Mouse (Mus musculus): Measurements from ENCODE around the gene Frk.
"Not testable (repeated sequence)": the region's sequence is repeated elsewhere in the genome, so short reads cannot be mapped to it uniquely, and the experiment has no call there.

Frk gene

GRCm38 (mm10) chr10:34483297-34484013, at the start of gene Frk:
Gene Frk (plus strand): TSS chr10:34483399.
- DNase-seq (ENCODE audit: low spot score): no peak

- DNase-seq (ENCODE audit: low spot score): not testable (repeated sequence)
These were observed 49.0 kb upstream of the Frk start for GRCm38 (mm10) chr10:34434191-34434590.

- DNase-seq (ENCODE audit: low spot score): no peak
These were observed 33.7 kb upstream of the Frk start for GRCm38 (mm10) chr10:34449469-34449868.

- DNase-seq (ENCODE audit: low spot score): no peak
These were observed 21.7 kb upstream of the Frk start for GRCm38 (mm10) chr10:34461451-34461850.

- no peak for DNase-seq (ENCODE audit: low spot score)
These were observed 18.9 kb upstream of the Frk start for GRCm38 (mm10) chr10:34464321-34464720.

- DNase-seq (ENCODE audit: low spot score): no peak
These were observed 14.2 kb upstream of the Frk start for GRCm38 (mm10) chr10:34469037-34469436.

GRCm38 (mm10) chr10:34479942-34480455, 3.2 kb upstream of the Frk start:
- DNase-seq (ENCODE audit: low spot score): no peak

- DNase-seq (ENCODE audit: low spot score): no peak
These were observed 814 bp downstream of the Frk start for GRCm38 (mm10) chr10:34484014-34484411.

- no peak for DNase-seq (ENCODE audit: low spot score)
These were observed 1.9 kb downstream of the Frk start for GRCm38 (mm10) chr10:34485079-34485478.

GRCm38 (mm10) chr10:34507807-34508206, 24.6 kb downstream of the Frk start:
- no peak for DNase-seq (ENCODE audit: low spot score)

- no peak for DNase-seq (ENCODE audit: low spot score)
These were observed 25.4 kb downstream of the Frk start for GRCm38 (mm10) chr10:34508593-34508992.

GRCm38 (mm10) chr10:34509256-34509655, 26.1 kb downstream of the Frk start:
- DNase-seq (ENCODE audit: low spot score): no peak

GRCm38 (mm10) chr10:34511192-34511591, 28.0 kb downstream of the Frk start:
- DNase-seq (ENCODE audit: low spot score): no peak

- DNase-seq (ENCODE audit: low spot score): no peak
These were observed 29.4 kb downstream of the Frk start for GRCm38 (mm10) chr10:34512551-34512950.

- no peak for DNase-seq (ENCODE audit: low spot score)
These were observed 42.4 kb downstream of the Frk start for GRCm38 (mm10) chr10:34525598-34525997.

- DNase-seq (ENCODE audit: low spot score): no peak
These were observed 48.6 kb downstream of the Frk start for GRCm38 (mm10) chr10:34531766-34532165.

GRCm38 (mm10) chr10:34532507-34532906, 49.3 kb downstream of the Frk start:
- DNase-seq (ENCODE audit: low spot score): no peak

- DNase-seq (ENCODE audit: low spot score): no peak
These were observed 57.5 kb downstream of the Frk start for GRCm38 (mm10) chr10:34540687-34541086.

GRCm38 (mm10) chr10:34541717-34542490, 58.7 kb downstream of the Frk start:
- no peak for DNase-seq (ENCODE audit: low spot score)

GRCm38 (mm10) chr10:34550612-34551011, 67.4 kb downstream of the Frk start:
- no peak for DNase-seq (ENCODE audit: low spot score)

- DNase-seq (ENCODE audit: low spot score): no peak
These were observed 68.4 kb downstream of the Frk start for GRCm38 (mm10) chr10:34551636-34552035.

GRCm38 (mm10) chr10:34563518-34564176, 80.4 kb downstream of the Frk start:
- no peak for DNase-seq (ENCODE audit: low spot score)

GRCm38 (mm10) chr10:34615474-34615873, 132.3 kb downstream of the Frk start:
- DNase-seq (ENCODE audit: low spot score): no peak

Data from layer of hippocampus, adult 11-12 months (tissue).